Mouse (Mus musculus) ES-E14 (cell line): ENCODE results near the gene Mthfd1l.

Experiments used
- CHD2 ChIP-seq: IDR thresholded peaks from 2 replicates; pipeline ENCODE4 v1.6.1; 2014; ENCODE audit warnings: mild to moderate bottlenecking, low read depth, low read length, inconsistent platforms
- MAFK ChIP-seq: IDR thresholded peaks from 2 replicates; pipeline ENCODE4 v1.6.1; 2014; ENCODE audit warnings: mild to moderate bottlenecking, low read depth, low read length, inconsistent platforms; ENCODE audit not compliant: insufficient read depth

- TF ChIP-seq MAFK: no peak
- TF ChIP-seq CHD2: no peak
These were observed 98.3 kb downstream of the Mthfd1l start for GRCm38 (mm10) chr10:4071069-4071844.
